Mouse (Mus musculus): Measurements from ENCODE around the gene Dpp8. TPM values are rescaled to one million over a fixed set of nuclear protein-coding genes. Genes with fewer than 3 reads are reported as not detected.
"Not testable (repeated sequence)": the region's sequence is repeated elsewhere in the genome, so short reads cannot be mapped to it uniquely, and the experiment has no call there.

Dpp8 gene
- total RNA-seq, 1 experiment from 2014 or later = 103 TPM

GRCm38 (mm10) chr9:65073555-65073954 lies 41.3 kb downstream of the Dpp8 start:
- ATAC-seq (replicated peaks in 1 of 2; ENCODE audit: insufficient read depth in 1 of 2, low FRiP score in 2 of 2, low TSS enrichment in 1 of 2, low read depth in 1 of 2, poor library complexity in 2 of 2, severe bottlenecking in 2 of 2) = no peak

GRCm38 (mm10) chr9:65074251-65074650 lies 42.0 kb downstream of the Dpp8 start:
- no peak for ATAC-seq (replicated peaks in 1 of 2; ENCODE audit: insufficient read depth in 1 of 2, low FRiP score in 2 of 2, low TSS enrichment in 1 of 2, low read depth in 1 of 2, poor library complexity in 2 of 2, severe bottlenecking in 2 of 2)

- ATAC-seq (replicated peaks in 1 of 2; ENCODE audit: insufficient read depth in 1 of 2, low FRiP score in 2 of 2, low TSS enrichment in 1 of 2, low read depth in 1 of 2, poor library complexity in 2 of 2, severe bottlenecking in 2 of 2) = peak; percentile 84 to 85
These were observed 42.8 kb downstream of the Dpp8 start for GRCm38 (mm10) chr9:65074855-65075493.

- ATAC-seq (replicated peaks in 1 of 2; ENCODE audit: insufficient read depth in 1 of 2, low FRiP score in 2 of 2, low TSS enrichment in 1 of 2, low read depth in 1 of 2, poor library complexity in 2 of 2, severe bottlenecking in 2 of 2) = no peak
These were observed 45.3 kb downstream of the Dpp8 start for GRCm38 (mm10) chr9:65077536-65077935.

- not testable (repeated sequence) for ATAC-seq (replicated peaks in 1 of 2; ENCODE audit: insufficient read depth in 1 of 2, low FRiP score in 2 of 2, low TSS enrichment in 1 of 2, low read depth in 1 of 2, poor library complexity in 2 of 2, severe bottlenecking in 2 of 2)
These were observed 47.9 kb downstream of the Dpp8 start for GRCm38 (mm10) chr9:65080141-65080540.

GRCm38 (mm10) chr9:65083075-65083765 lies 51.0 kb downstream of the Dpp8 start:
- no peak for ATAC-seq (replicated peaks in 1 of 2; ENCODE audit: insufficient read depth in 1 of 2, low FRiP score in 2 of 2, low TSS enrichment in 1 of 2, low read depth in 1 of 2, poor library complexity in 2 of 2, severe bottlenecking in 2 of 2)

- ATAC-seq (replicated peaks in 1 of 2; ENCODE audit: insufficient read depth in 1 of 2, low FRiP score in 2 of 2, low TSS enrichment in 1 of 2, low read depth in 1 of 2, poor library complexity in 2 of 2, severe bottlenecking in 2 of 2) = no peak
These were observed 52.1 kb downstream of the Dpp8 start for GRCm38 (mm10) chr9:65084198-65084807.

GRCm38 (mm10) chr9:65085270-65085669 lies 53.1 kb downstream of the Dpp8 start:
- no peak for ATAC-seq (replicated peaks in 1 of 2; ENCODE audit: insufficient read depth in 1 of 2, low FRiP score in 2 of 2, low TSS enrichment in 1 of 2, low read depth in 1 of 2, poor library complexity in 2 of 2, severe bottlenecking in 2 of 2)

GRCm38 (mm10) chr9:65086801-65087200 lies 54.6 kb downstream of the Dpp8 start:
- no peak for ATAC-seq (replicated peaks in 1 of 2; ENCODE audit: insufficient read depth in 1 of 2, low FRiP score in 2 of 2, low TSS enrichment in 1 of 2, low read depth in 1 of 2, poor library complexity in 2 of 2, severe bottlenecking in 2 of 2)

- 0 out of 4 replicates have a peak, but pooled peaks have one; percentile 17 to 53 for ATAC-seq (replicated peaks in 1 of 2; ENCODE audit: insufficient read depth in 1 of 2, low FRiP score in 2 of 2, low TSS enrichment in 1 of 2, low read depth in 1 of 2, poor library complexity in 2 of 2, severe bottlenecking in 2 of 2)
These were observed 55.3 kb downstream of the Dpp8 start for GRCm38 (mm10) chr9:65087490-65087889.

- ATAC-seq (replicated peaks in 1 of 2; ENCODE audit: insufficient read depth in 1 of 2, low FRiP score in 2 of 2, low TSS enrichment in 1 of 2, low read depth in 1 of 2, poor library complexity in 2 of 2, severe bottlenecking in 2 of 2) = no peak
These were observed 62.0 kb downstream of the Dpp8 start for GRCm38 (mm10) chr9:65094237-65094636.

- no peak for ATAC-seq (replicated peaks in 1 of 2; ENCODE audit: insufficient read depth in 1 of 2, low FRiP score in 2 of 2, low TSS enrichment in 1 of 2, low read depth in 1 of 2, poor library complexity in 2 of 2, severe bottlenecking in 2 of 2)
These were observed 68.9 kb downstream of the Dpp8 start, which contains the start of gene Igdcc4 for GRCm38 (mm10) chr9:65100991-65101685. TSS of gene Igdcc4 (plus strand) at chr9:65101486.

- ATAC-seq (replicated peaks in 1 of 2; ENCODE audit: insufficient read depth in 1 of 2, low FRiP score in 2 of 2, low TSS enrichment in 1 of 2, low read depth in 1 of 2, poor library complexity in 2 of 2, severe bottlenecking in 2 of 2) = 0 out of 4 replicates have a peak, but pooled peaks of 1 of the 2 experiments have one; percentile 13
These were observed 69.6 kb downstream of the Dpp8 start for GRCm38 (mm10) chr9:65101686-65102376.

- no peak for ATAC-seq (replicated peaks in 1 of 2; ENCODE audit: insufficient read depth in 1 of 2, low FRiP score in 2 of 2, low TSS enrichment in 1 of 2, low read depth in 1 of 2, poor library complexity in 2 of 2, severe bottlenecking in 2 of 2)
These were observed 70.4 kb downstream of the Dpp8 start for GRCm38 (mm10) chr9:65102377-65103172.

- ATAC-seq (replicated peaks in 1 of 2; ENCODE audit: insufficient read depth in 1 of 2, low FRiP score in 2 of 2, low TSS enrichment in 1 of 2, low read depth in 1 of 2, poor library complexity in 2 of 2, severe bottlenecking in 2 of 2) = no peak
These were observed 71.0 kb downstream of the Dpp8 start for GRCm38 (mm10) chr9:65103173-65103752.

GRCm38 (mm10) chr9:65106821-65107220 lies 74.6 kb downstream of the Dpp8 start:
- ATAC-seq (replicated peaks in 1 of 2; ENCODE audit: insufficient read depth in 1 of 2, low FRiP score in 2 of 2, low TSS enrichment in 1 of 2, low read depth in 1 of 2, poor library complexity in 2 of 2, severe bottlenecking in 2 of 2) = no peak

Measured in hematopoietic stem cell, adult 5-6 weeks (primary cell).